Mouse (Mus musculus) forebrain, postnatal 0 days (tissue): ENCODE data around the gene Fcna. TPM values are rescaled to one million over a fixed set of nuclear protein-coding genes. Genes with fewer than 3 reads are reported as not detected.

Experiments
- ATAC-seq: fragments of 200-750 bp; cut with Nextera tagmentation; 2 replicates; pipeline ENCODE4 v1.8.0; 2017; ENCODE audit warnings: mild to moderate bottlenecking, moderate library complexity
- DNase-seq: peaks from one replicate; pipeline ENCODE4 v3.0.0-alpha.2; 2015
- H3K27ac ChIP-seq: fragments of 300-500 bp; sonication (generic); 2 replicates; pipeline ENCODE4 v1.5.1; 2014; ENCODE audit warnings: low read depth, mild to moderate bottlenecking, antibody characterized with exemption, low read length, moderate library complexity, mixed read lengths
- H3K27me3 ChIP-seq: fragments of 300-500 bp; sonication (generic); 2 replicates; pipeline ENCODE4 v1.6.1; 2014; ENCODE audit warnings: mild to moderate bottlenecking, low read length, mixed read lengths; ENCODE audit not compliant: insufficient read depth
- H3K36me3 ChIP-seq: fragments of 300-500 bp; sonication (generic); 2 replicates; pipeline ENCODE4 v1.6.1; 2014; ENCODE audit warnings: mild to moderate bottlenecking, moderate library complexity; ENCODE audit not compliant: insufficient read depth
- H3K4me1 ChIP-seq: fragments of 300-500 bp; sonication (generic); 2 replicates; pipeline ENCODE4 v1.6.1; 2014; ENCODE audit warnings: antibody characterized with exemption; ENCODE audit not compliant: insufficient read depth
- H3K4me2 ChIP-seq: fragments of 300-500 bp; sonication (generic); 2 replicates; pipeline ENCODE4 v1.6.1; 2014; ENCODE audit warnings: low read depth, mild to moderate bottlenecking, moderate library complexity
- H3K4me3 ChIP-seq: fragments of 300-500 bp; sonication (generic); 2 replicates; pipeline ENCODE4 v1.5.1; 2014; ENCODE audit warnings: low read depth, low read length, mixed read lengths
- H3K9ac ChIP-seq: fragments of 300-500 bp; sonication (generic); 2 replicates; pipeline ENCODE4 v1.6.1; 2014; ENCODE audit warnings: mild to moderate bottlenecking
- H3K9me3 ChIP-seq: fragments of 300-500 bp; sonication (generic); 2 replicates; pipeline ENCODE4 v1.6.1; 2016; ENCODE audit warnings: low read length
- CTCF ChIP-seq: sonication (generic); IDR thresholded peaks from 2 replicates; pipeline ENCODE4 v1.5.1; 2016; ENCODE audit warnings: antibody characterized with exemption, control low read depth, low read depth
- whole genome bisulfite sequencing: fragments of 180-500 bp; shearing (Covaris S2); extraction: QIAGEN DNeasy Blood & Tissue Kit; methylation state at CpG from one replicate; pipeline ENCODE4 v1.1.7; 2014; 5-methylcytosine and 5-hydroxymethylcytosine counted together
- polyA plus RNA-seq: library from polyadenylated mRNA; unstranded; fragments of >200 nt; fragmentation: Nextera tagmentation; extraction: Ambion mirVana; gene quantifications from 2 replicates; pipeline ENCODE4 v1.2.1, GENCODE M21; 2015
- total RNA-seq: library from RNA; depleted of rRNA; stranded (reverse); fragments of >200 nt; gene quantifications from 2 replicates; pipeline ENCODE4 v1.2.3, GENCODE M21; 2014

Fcna gene
- total and polyA plus RNA-seq, 2 experiments from 2014 or later = 3.3 to 5.2 TPM

GRCm38 (mm10) chr2:25657652-25658051 lies 29.8 kb upstream of the Fcna start, which contains the start of gene Lcn5:
Lcn5 (plus strand) TSS chr2:25657952.
- ATAC-seq (no peak), DNase-seq (no peak)
- Histone ChIP-seq H3K36me3 (no peaks in the 10 kb centered on the region), H3K4me1 (no peaks in the 10 kb centered on the region), H3K9ac (no peak within 1 kb of the TSS), H3K9me3 (no peaks in the 10 kb centered on the region), H3K4me2 (no peak within 1 kb of the TSS), H3K27me3 (no peaks in the 10 kb centered on the region), H3K27ac (no peak within 1 kb of the TSS), H3K4me3 (no peak within 1 kb of the TSS)
- TF ChIP-seq CTCF = no peak

DNA sequence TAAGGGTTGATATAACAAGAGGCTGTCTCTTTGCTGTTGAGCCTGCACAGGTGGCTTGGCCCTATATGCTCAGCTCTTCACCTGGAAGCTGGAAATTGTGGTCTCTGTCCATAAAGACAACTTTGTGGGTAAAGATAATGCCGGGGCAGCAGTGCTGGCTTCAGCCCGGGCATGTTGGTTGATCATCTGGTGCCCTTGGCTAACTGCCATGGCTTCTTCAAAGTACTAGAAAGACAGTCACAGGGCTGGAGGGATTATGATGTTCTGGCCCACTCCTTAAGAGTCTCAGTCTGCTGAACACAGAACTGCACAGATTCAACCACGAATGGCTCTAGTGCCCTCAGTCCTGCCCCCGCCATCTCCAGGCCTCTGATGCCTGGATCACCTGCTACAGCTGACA lies 29.4 kb upstream of the Fcna start:
- no peaks in the 10 kb centered on the region for H3K36me3 ChIP-seq
- ATAC-seq = no peak
- no peak overlapping the region for H3K27ac ChIP-seq
- 70% methylated on average over 4 of the region's 4 CpGs for WGBS
- no peak overlapping the region for H3K9ac ChIP-seq
- no peaks in the 10 kb centered on the region for H3K27me3 ChIP-seq
- DNase-seq = no peak
- H3K9me3 ChIP-seq = no peaks in the 10 kb centered on the region
- H3K4me2 ChIP-seq = no peak overlapping the region
- H3K4me1 ChIP-seq = no peaks in the 10 kb centered on the region
- TF ChIP-seq CTCF = no peak
- no peak overlapping the region for H3K4me3 ChIP-seq

DNA sequence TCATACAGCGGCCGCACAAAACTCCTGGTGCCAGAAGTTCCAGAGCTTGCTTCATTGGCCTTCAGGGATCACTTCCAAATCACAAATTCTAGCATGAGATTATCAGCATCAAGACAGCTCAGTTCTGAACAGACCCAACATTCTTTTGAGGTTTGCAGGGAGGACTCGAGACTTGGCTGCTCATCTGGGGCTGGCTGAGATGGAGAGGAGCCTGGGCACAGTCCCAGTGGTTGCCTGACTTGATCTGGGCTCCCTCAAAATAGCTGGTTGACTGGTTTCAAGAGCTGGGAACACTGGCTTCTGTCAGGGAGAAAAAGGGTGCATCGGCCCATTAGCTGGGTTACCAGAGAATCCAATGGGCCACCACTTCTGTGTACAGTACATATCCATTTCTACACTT lies 28.9 kb upstream of the Fcna start:
- Histone ChIP-seq H3K4me1 (no peaks in the 10 kb centered on the region), H3K27ac (no peak overlapping the region), H3K27me3 (no peaks in the 10 kb centered on the region), H3K4me3 (no peak overlapping the region), H3K4me2 (no peak overlapping the region), H3K9me3 (no peaks in the 10 kb centered on the region), H3K36me3 (no peaks in the 10 kb centered on the region), H3K9ac (no peak overlapping the region)
- ATAC-seq (no peak), DNase-seq (peak; percentile 2)
- 73% methylated on average over 4 of the region's 4 CpGs for WGBS
- TF ChIP-seq CTCF = no peak

- no peak overlapping the region for H3K9ac ChIP-seq
- no peak for ATAC-seq
- no peak overlapping the region for H3K27ac ChIP-seq
- no peaks in the 10 kb centered on the region for H3K4me1 ChIP-seq
- TF ChIP-seq CTCF = no peak
- no peaks in the 10 kb centered on the region for H3K9me3 ChIP-seq
- H3K4me3 ChIP-seq = no peak overlapping the region
- H3K36me3 ChIP-seq = no peaks in the 10 kb centered on the region
- no peak overlapping the region for H3K4me2 ChIP-seq
- WGBS = 62% methylated on average over 1 of the region's 1 CpGs
- no peak for DNase-seq
- no peaks in the 10 kb centered on the region for H3K27me3 ChIP-seq
Measured at GRCm38 (mm10) chr2:25654502-25654901, 26.7 kb upstream of the Fcna start.

DNA sequence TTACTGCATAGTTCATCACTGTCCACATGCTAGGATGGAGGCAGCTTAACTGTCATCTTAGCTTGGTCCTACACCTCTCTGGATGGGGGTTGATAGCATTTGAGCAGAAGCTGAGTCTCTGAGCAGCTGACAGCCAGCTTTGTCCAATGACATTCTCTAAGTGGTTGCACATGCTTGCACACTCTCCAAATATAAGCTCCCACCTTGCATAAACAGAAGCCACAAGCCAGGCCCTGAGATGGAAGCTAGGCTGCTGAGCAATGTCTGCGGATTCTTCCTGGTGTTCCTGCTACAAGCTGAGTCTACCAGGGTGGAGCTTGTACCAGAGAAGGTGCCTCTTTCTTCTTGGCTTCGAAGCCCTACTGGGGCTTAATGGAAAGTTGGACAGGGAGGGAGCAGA lies 25.1 kb upstream of the Fcna start, which contains the start of gene Lcn8:
TSS of gene Lcn8 (plus strand) at position 219 of the 400 bp plus-strand sequence.
- Histone ChIP-seq H3K27ac (no peak within 1 kb of the TSS), H3K27me3 (no peaks in the 10 kb centered on the region), H3K9ac (no peak within 1 kb of the TSS), H3K36me3 (no peaks in the 10 kb centered on the region), H3K4me2 (no peak within 1 kb of the TSS), H3K4me3 (no peak within 1 kb of the TSS), H3K9me3 (no peaks in the 10 kb centered on the region), H3K4me1 (no peaks in the 10 kb centered on the region)
- ATAC-seq = no peak
- no peak for DNase-seq
- WGBS = 85% methylated on average over 2 of the region's 2 CpGs
- no peak for TF ChIP-seq CTCF

DNA sequence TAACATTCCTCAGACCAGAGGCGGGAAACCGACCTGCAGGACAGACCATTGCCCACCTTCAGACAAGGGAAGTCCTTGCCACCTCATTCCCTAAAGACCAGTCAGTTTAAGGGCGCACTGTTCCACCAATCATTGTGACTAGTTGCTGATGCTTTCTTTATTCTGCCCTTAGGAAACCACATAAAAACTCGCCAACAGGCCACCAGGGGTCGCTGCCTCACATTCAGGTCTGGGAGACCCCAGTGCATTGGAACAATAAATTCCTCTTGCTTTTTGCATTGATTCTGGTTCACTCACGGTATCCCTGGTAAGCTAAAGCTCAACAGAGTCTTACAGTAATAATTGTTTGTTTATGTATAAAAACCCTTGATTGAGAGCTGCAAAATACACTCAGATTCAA lies 12.1 kb upstream of the Fcna start:
- Histone ChIP-seq H3K4me2 (no peak overlapping the region), H3K36me3 (no peaks in the 10 kb centered on the region), H3K27me3 (no peaks in the 10 kb centered on the region), H3K9me3 (no peaks in the 10 kb centered on the region), H3K4me1 (no peaks in the 10 kb centered on the region), H3K27ac (no peak overlapping the region), H3K4me3 (no peak overlapping the region), H3K9ac (no peak overlapping the region)
- 23% methylated on average over 6 of the region's 6 CpGs for WGBS
- peak; percentile 65 for TF ChIP-seq CTCF
- ATAC-seq = no peak
- DNase-seq = peak; percentile 45

GRCm38 (mm10) chr2:25634046-25634445 lies 6.2 kb upstream of the Fcna start:
- H3K9me3 ChIP-seq = no peaks in the 10 kb centered on the region
- no peaks in the 10 kb centered on the region for H3K4me1 ChIP-seq
- DNase-seq = no peak
- TF ChIP-seq CTCF = no peak
- ATAC-seq = no peak
- no peaks in the 10 kb centered on the region for H3K27me3 ChIP-seq
- H3K4me3 ChIP-seq = no peak overlapping the region
- no peaks in the 10 kb centered on the region for H3K36me3 ChIP-seq
- WGBS = 35% methylated on average over 1 of the region's 1 CpGs
- H3K9ac ChIP-seq = no peak overlapping the region
- H3K4me2 ChIP-seq = no peak overlapping the region
- H3K27ac ChIP-seq = no peak overlapping the region

GRCm38 (mm10) chr2:25633616-25634015 lies 5.8 kb upstream of the Fcna start:
- Histone ChIP-seq H3K4me3 (no peak overlapping the region), H3K36me3 (no peaks in the 10 kb centered on the region), H3K4me2 (no peak overlapping the region), H3K27ac (no peak overlapping the region), H3K9me3 (no peaks in the 10 kb centered on the region), H3K9ac (no peak overlapping the region), H3K4me1 (no peaks in the 10 kb centered on the region), H3K27me3 (no peaks in the 10 kb centered on the region)
- 85% methylated on average over 3 of the region's 3 CpGs for WGBS
- TF ChIP-seq CTCF = no peak
- DNase-seq = no peak
- no peak for ATAC-seq
